Mouse (Mus musculus) megakaryocyte progenitor cell, adult 5-6 weeks (primary cell): ENCODE data around the gene Olfr749. TPM values are rescaled to one million over a fixed set of nuclear protein-coding genes. Genes with fewer than 3 reads are reported as not detected.
"Not testable (repeated sequence)": the region's sequence is repeated elsewhere in the genome, so short reads cannot be mapped to it uniquely, and the experiment has no call there.

Source experiments
- ATAC-seq: replicated peaks from 2 replicates; pipeline ENCODE4 v1.8.0; 2016; ENCODE audit warnings: mild to moderate bottlenecking, moderate TSS enrichment, inconsistent platforms; ENCODE audit not compliant: poor library complexity
- total RNA-seq, 2 experiments: library from RNA; stranded (forward) in 1 of 2; stranded (reverse) in 1 of 2; fragments of 157-497, 149-512 nt in 1 of 2; fragments of 200-1000 nt in 1 of 2; gene quantifications; 2 replicates each; pipeline versions ENCODE4 v1.2.3 to v1.2.4; 2015 to 2017

Olfr749 gene
- total RNA-seq (2015) (not detected in 2 replicates), total RNA-seq (2017) (not detected in 2 replicates)

GRCm38 (mm10) chr14:50744994-50745393 is at the start of gene Olfr749:
Olfr749 (minus strand) TSS chr14:50745094.
- no peak for ATAC-seq

DNA sequence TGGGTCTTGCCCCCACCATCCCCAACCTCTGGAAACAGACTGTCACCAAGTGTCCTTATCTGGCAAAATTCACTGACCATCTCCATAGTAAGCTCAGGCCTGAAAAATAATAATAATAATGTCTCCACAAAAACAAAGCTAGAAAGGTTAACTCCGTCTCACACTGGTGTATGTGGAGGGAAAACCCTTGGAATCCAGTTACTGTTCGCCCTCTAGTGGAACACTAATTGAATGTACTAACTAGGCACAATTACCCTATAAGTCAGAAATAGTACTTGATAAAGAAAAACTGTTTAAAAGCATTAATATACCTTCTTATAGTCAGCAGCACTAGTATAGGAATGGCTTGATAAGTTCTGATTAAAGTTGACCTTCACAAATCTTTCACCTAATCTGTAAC is 43.3 kb upstream of the Olfr749 start:
- ATAC-seq, result peak; percentile 43

- ATAC-seq, result peak; percentile 99
Measured at GRCm38 (mm10) chr14:50785251-50785637, 40.4 kb upstream of the Olfr749 start, which contains the start of gene Ttc5. Ttc5 (minus strand) TSS chr14:50785519.

DNA sequence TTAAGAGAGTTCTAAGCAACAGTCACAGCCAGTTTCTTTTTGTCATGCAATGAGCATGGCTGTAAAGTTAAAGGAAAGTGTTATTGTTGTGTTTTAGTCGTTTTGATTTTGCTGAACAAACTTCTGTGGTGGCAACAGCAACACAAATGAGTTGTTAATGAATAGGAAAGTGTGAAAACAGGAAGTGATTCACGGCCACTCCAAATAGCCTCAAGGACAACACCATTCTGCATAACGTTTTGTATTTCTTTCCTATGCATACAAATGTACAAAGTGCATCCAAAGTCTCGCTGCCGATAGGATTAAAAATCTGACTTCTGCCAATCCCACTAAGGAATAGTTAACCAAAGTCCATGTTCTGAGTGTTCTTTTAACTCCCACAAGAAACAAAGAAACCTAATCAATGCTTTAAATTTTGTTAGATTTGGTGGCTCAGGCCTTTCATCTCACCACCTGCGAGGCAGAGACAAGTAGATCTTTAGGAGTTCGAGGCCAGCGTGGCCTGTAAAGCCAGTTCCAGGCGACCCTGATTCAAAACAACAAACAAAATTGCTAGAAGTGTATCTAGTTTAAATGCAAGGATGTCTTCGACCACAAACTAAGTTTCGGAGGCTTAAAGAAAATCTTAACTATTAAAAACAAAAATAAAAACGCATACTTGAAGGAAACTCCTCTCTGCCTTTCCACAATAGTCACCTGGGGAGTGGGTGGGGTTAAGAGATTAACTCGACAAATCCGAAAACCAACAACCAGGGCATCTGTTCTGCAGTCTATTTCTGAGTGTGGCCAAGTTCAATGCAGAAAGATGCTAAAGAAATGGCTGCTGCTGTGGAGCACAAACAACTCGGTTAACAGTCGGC is 39.7 kb upstream of the Olfr749 start:
- ATAC-seq, result no peak

- ATAC-seq, result no peak
Measured at GRCm38 (mm10) chr14:50782166-50782565, 37.3 kb upstream of the Olfr749 start.

- no peak for ATAC-seq
Measured at GRCm38 (mm10) chr14:50771342-50771741, 26.4 kb upstream of the Olfr749 start.

- ATAC-seq, result no peak
Measured at GRCm38 (mm10) chr14:50765736-50766135, 20.8 kb upstream of the Olfr749 start.

DNA sequence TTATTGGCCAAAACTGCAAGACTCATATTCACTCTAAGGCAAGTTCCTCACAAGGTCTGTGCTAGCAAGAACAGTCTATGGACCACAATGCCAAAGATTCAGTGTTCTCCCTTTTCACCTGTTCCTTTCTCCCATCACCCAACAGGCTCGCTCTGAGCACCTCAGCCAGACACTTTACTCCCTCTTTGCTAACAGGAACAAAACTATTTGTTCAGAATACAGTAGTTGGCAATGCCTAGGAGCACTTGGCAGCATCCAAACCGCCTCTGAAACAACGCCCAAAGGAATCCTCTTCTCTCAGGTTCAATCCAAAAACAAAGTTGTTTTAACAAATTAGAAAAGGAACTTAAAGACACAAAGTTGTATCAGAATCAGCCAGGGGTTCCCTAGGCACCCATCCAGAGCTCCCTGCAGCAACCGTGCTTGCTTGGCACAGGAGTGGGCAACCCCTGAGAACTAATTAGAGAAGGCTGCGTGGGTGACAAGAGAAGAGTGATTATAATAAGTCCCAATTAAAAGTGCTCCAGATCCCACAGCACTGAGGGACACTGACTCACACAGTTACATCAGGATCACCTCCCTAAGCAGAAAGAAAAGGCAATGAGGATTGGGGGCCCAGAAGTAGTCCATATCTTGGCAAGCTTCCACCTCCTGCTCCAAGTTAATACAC is 13.7 kb upstream of the Olfr749 start:
- ATAC-seq, result no peak

- no peak for ATAC-seq
Measured at GRCm38 (mm10) chr14:50741584-50741983, 3.3 kb downstream of the Olfr749 start.

GRCm38 (mm10) chr14:50740334-50740733 is 4.6 kb downstream of the Olfr749 start:
- ATAC-seq, result 0 out of 2 replicates have a peak, but pooled peaks have one; percentile 34

DNA sequence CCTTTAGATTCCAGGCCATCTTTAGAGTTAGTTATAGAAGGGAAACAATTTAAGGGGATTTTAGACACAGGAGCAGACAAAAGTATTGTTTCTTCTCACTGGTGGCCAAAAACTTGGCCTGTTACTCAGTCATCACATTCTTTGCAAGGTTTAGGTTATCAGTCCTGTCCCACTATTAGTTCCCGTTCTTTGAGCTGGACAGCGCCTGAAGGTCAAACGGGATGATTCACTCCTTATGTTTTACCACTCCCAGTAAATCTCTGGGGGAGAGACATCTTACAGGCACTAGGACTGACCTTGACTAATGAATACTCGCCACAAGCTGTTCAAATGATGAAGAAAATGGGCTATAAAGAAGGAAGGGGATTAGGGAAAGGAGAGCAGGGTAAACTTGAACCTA is 22.5 kb downstream of the Olfr749 start:
- ATAC-seq, result not testable (repeated sequence)

- ATAC-seq, result not testable (repeated sequence)
Measured at GRCm38 (mm10) chr14:50719875-50720274, 25.0 kb downstream of the Olfr749 start.

- ATAC-seq, result no peak
Measured at GRCm38 (mm10) chr14:50707073-50707472, 37.8 kb downstream of the Olfr749 start, which contains the start of gene Olfr748. Olfr748 (plus strand) TSS chr14:50707373.

DNA sequence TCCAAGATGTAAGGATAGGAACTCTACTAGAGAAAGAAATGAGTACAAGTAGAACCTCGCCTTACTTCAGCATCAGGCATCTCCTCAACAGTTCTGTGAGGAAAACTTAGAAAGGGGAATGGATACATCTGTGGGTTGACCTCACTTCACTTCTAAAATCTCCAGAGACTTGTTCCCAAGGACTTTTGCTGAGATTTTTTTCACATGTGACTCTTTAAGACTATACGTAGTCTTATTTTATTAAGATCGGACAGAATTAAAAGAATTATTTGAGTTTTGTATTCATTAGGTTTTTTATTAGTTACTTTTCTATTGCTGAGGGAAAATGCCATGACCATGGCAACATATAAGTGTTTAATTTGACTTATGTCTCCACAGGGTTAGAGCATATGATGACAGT is 51.8 kb downstream of the Olfr749 start, which contains the start of gene Olfr747:
Gene Olfr747 (minus strand): TSS at position 101 of the 400 bp plus-strand sequence.
- no peak for ATAC-seq

Other genes starting within 250 kb of the Olfr749 start
- gene Olfr742, start 241.5 kb downstream of the Olfr749 start, total RNA-seq (2015), result not detected in 2 replicates
- not detected in 2 replicates for gene Olfr742, start 241.5 kb downstream of the Olfr749 start, total RNA-seq (2017)
- gene Olfr743, start 223.3 kb downstream of the Olfr749 start, total RNA-seq (2015), result not detected in 2 replicates
- not detected in 2 replicates for gene Olfr743, start 223.3 kb downstream of the Olfr749 start, total RNA-seq (2017)
- gene Olfr744, start 130.2 kb downstream of the Olfr749 start, total RNA-seq (2015), result not detected in 2 replicates
- gene Olfr744, start 130.2 kb downstream of the Olfr749 start, total RNA-seq (2017), result not detected in 2 replicates
- gene Olfr745, start 105.7 kb downstream of the Olfr749 start, total RNA-seq (2015), result not detected in 2 replicates
- gene Olfr745, start 105.7 kb downstream of the Olfr749 start, total RNA-seq (2017), result not detected in 2 replicates
- not detected in 2 replicates for gene Olfr746, start 98.0 kb downstream of the Olfr749 start, total RNA-seq (2015)
- not detected in 2 replicates for gene Olfr746, start 98.0 kb downstream of the Olfr749 start, total RNA-seq (2017)
- gene Olfr747, start 51.9 kb downstream of the Olfr749 start, total RNA-seq (2015), result not detected in 2 replicates
- not detected in 2 replicates for gene Olfr747, start 51.9 kb downstream of the Olfr749 start, total RNA-seq (2017)
- gene Olfr748, start 37.7 kb downstream of the Olfr749 start, total RNA-seq (2015), result not detected in 2 replicates
- gene Olfr748, start 37.7 kb downstream of the Olfr749 start, total RNA-seq (2017), result not detected in 2 replicates
- 20.6 and 27.4 TPM in 2 replicates for gene Ttc5, start 40.4 kb upstream of the Olfr749 start, total RNA-seq (2015)
- 39.5 and 41.8 TPM in 2 replicates for gene Ttc5, start 40.4 kb upstream of the Olfr749 start, total RNA-seq (2017)
- gene Ccnb1ip1, start 62.6 kb upstream of the Olfr749 start, total RNA-seq (2015), result not detected in 2 replicates
- not detected in 2 replicates for gene Ccnb1ip1, start 62.6 kb upstream of the Olfr749 start, total RNA-seq (2017)
- 63.6 and 99.3 TPM in 2 replicates for gene Parp2, start 62.7 kb upstream of the Olfr749 start, total RNA-seq (2015)
- 92.4 and 99.5 TPM in 2 replicates for gene Parp2, start 62.7 kb upstream of the Olfr749 start, total RNA-seq (2017)
- gene Tep1, start 125.5 kb upstream of the Olfr749 start, total RNA-seq (2015), result 32.3 and 37.7 TPM in 2 replicates
- 8.4 and 21.0 TPM in 2 replicates for gene Tep1, start 125.5 kb upstream of the Olfr749 start, total RNA-seq (2017)
- 0.10 TPM in 1 of 2 replicates, not detected in the other for gene Klhl33, start 152.4 kb upstream of the Olfr749 start, total RNA-seq (2015)
- 0.25 and 0.37 TPM in 2 replicates for gene Klhl33, start 152.4 kb upstream of the Olfr749 start, total RNA-seq (2017)
- 116 and 117 TPM in 2 replicates for gene Osgep, start 179.8 kb upstream of the Olfr749 start, total RNA-seq (2015)
- gene Osgep, start 179.8 kb upstream of the Olfr749 start, total RNA-seq (2017), result 117 and 125 TPM in 2 replicates
- 246 and 285 TPM in 2 replicates for gene Apex1, start 179.9 kb upstream of the Olfr749 start, total RNA-seq (2015)
- 189 and 223 TPM in 2 replicates for gene Apex1, start 179.9 kb upstream of the Olfr749 start, total RNA-seq (2017)
- gene Pip4p1, start 185.8 kb upstream of the Olfr749 start, total RNA-seq (2015), result 47.0 and 58.0 TPM in 2 replicates
- gene Pip4p1, start 185.8 kb upstream of the Olfr749 start, total RNA-seq (2017), result 10.4 and 17.9 TPM in 2 replicates
- 388 TPM in 2 replicates for gene Pnp, start 186.0 kb upstream of the Olfr749 start, total RNA-seq (2015)
- gene Pnp, start 186.0 kb upstream of the Olfr749 start, total RNA-seq (2017), result 201 and 203 TPM in 2 replicates
- gene Gm49342, start 199.4 kb upstream of the Olfr749 start, total RNA-seq (2015), result 24.4 TPM in 1 of 2 replicates, not detected in the other
- gene Gm49342, start 199.4 kb upstream of the Olfr749 start, total RNA-seq (2017), result 144 and 168 TPM in 2 replicates
- gene Pnp2, start 210.9 kb upstream of the Olfr749 start, total RNA-seq (2015), result 11.0 and 16.1 TPM in 2 replicates
- gene Pnp2, start 210.9 kb upstream of the Olfr749 start, total RNA-seq (2017), result 6.0 and 8.1 TPM in 2 replicates